Mouse (Mus musculus) bone marrow macrophage, adult 2 months (primary cell): ENCODE data around the gene Oscar.

Experiments used
- CTCF ChIP-seq: IDR thresholded peaks from 2 replicates; pipeline ENCODE4 v1.5.1; 2012; ENCODE audit warnings: low read depth, mild to moderate bottlenecking, low read length, moderate library complexity
- POLR2A ChIP-seq: IDR thresholded peaks from 2 replicates; pipeline ENCODE4 v1.6.1; 2012; ENCODE audit warnings: mild to moderate bottlenecking, low read depth, low read length, borderline replicate concordance

DNA sequence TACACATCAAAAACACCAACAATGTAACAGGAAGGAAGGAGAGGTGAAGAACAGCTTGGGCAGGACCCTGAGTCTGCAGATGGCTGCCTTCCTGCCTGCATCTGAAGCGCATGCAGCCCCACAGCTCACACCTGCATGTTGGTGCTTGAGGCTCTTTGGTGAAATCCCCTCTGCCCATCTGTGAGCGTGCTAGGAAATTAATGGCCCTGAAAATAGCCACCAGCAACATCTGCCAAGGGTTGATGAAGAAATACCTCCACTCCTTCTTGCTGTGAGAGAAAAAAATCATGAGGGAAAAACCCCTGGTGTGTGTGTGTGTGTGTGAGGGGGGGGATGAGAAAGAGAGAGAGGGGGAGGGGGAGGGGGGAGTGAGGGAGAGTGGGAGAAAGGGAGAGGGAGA is 35.9 kb downstream of the Oscar start:
- no peak for TF ChIP-seq POLR2A
- no peak for TF ChIP-seq CTCF
